Mouse (Mus musculus) ES-E14 (cell line): ENCODE measurements around the gene Map1lc3b. TPM values are rescaled to one million over a fixed set of nuclear protein-coding genes. Genes with fewer than 3 reads are reported as not detected.

Source experiments
- DNase-seq: peaks from one replicate; pipeline ENCODE4 v3.0.0-alpha.2; 2013; ENCODE audit warnings: low read depth, low spot score
- H3K27ac ChIP-seq: 2 replicates; pipeline ENCODE4 v1.5.1; 2012; ENCODE audit warnings: low read depth, mild to moderate bottlenecking, low read length, moderate library complexity, mixed read lengths; ENCODE audit not compliant: poor library complexity, insufficient read depth, severe bottlenecking
- H3K36me3 ChIP-seq: 2 replicates; pipeline ENCODE4 v1.6.1; 2012; ENCODE audit warnings: mild to moderate bottlenecking, low read length, moderate library complexity, mixed read lengths; ENCODE audit not compliant: control insufficient read depth, poor library complexity, insufficient read depth, severe bottlenecking
- H3K4me1 ChIP-seq, 2 experiments: fragments of 150-350 bp in 1 of 2; sonication (generic) in 1 of 2; 2 replicates each; pipeline ENCODE4 v1.6.1; 2012; ENCODE audit warnings: low read length in 2 of 2, mild to moderate bottlenecking in 1 of 2, mixed read lengths in 1 of 2; ENCODE audit not compliant: control insufficient read depth in 2 of 2, insufficient read depth in 2 of 2, poor library complexity in 1 of 2
- H3K4me3 ChIP-seq, 2 experiments: fragments of 150-350 bp in 1 of 2; sonication (generic) in 1 of 2; 2 replicates each; pipeline ENCODE4 v1.5.1; 2012; ENCODE audit warnings: low read length in 2 of 2, low read depth in 1 of 2, mild to moderate bottlenecking in 1 of 2, mixed read lengths in 1 of 2; ENCODE audit not compliant: insufficient read depth in 1 of 2, poor library complexity in 1 of 2, severe bottlenecking in 1 of 2
- H3K9ac ChIP-seq: 2 replicates; pipeline ENCODE4 v1.6.1; 2012; ENCODE audit warnings: low read depth, mild to moderate bottlenecking, low read length, mixed read lengths; ENCODE audit not compliant: poor library complexity, insufficient read depth, severe bottlenecking
- H3K9me3 ChIP-seq: fragments of 150-350 bp; sonication (generic); 2 replicates; pipeline ENCODE4 v1.6.1; 2012; ENCODE audit warnings: low read depth, mild to moderate bottlenecking, low read length; ENCODE audit not compliant: control insufficient read depth, insufficient read depth
- CHD2 ChIP-seq: IDR thresholded peaks from 2 replicates; pipeline ENCODE4 v1.6.1; 2014; ENCODE audit warnings: mild to moderate bottlenecking, low read depth, low read length, inconsistent platforms
- HCFC1 ChIP-seq: IDR thresholded peaks from 2 replicates; pipeline ENCODE4 v1.6.1; 2012; ENCODE audit warnings: low read length, inconsistent platforms, borderline replicate concordance; ENCODE audit not compliant: insufficient read depth
- MAFK ChIP-seq: IDR thresholded peaks from 2 replicates; pipeline ENCODE4 v1.6.1; 2014; ENCODE audit warnings: mild to moderate bottlenecking, low read depth, low read length, inconsistent platforms; ENCODE audit not compliant: insufficient read depth
- ZC3H11A ChIP-seq: IDR thresholded peaks from 2 replicates; pipeline ENCODE4 v1.6.1; 2012; ENCODE audit warnings: low read depth, mild to moderate bottlenecking, inconsistent platforms, low read length, borderline replicate concordance
- ZNF384 ChIP-seq: IDR thresholded peaks from 2 replicates; pipeline ENCODE4 v1.6.1; 2012; ENCODE audit warnings: low read depth, low read length, inconsistent platforms
- in situ Hi-C, 2 experiments: fragments of 600-800 bp; cut with MboI; formaldehyde crosslinking; loops; one replicate each; pipeline ENCODE4 v1.15.1; 2025; ENCODE audit warnings: low sequenced_read_pairs in 2 of 2, inconsistent platforms in 1 of 2; ENCODE audit not compliant: unreplicated experiment in 2 of 2
- total RNA-seq: library from RNA; depleted of rRNA; stranded (reverse); fragments of 300-350 nt; gene quantifications from 2 replicates; pipeline ENCODE4 v1.2.3, GENCODE M21; 2012

Map1lc3b gene
- total RNA-seq, 1 experiment = 92.4 TPM

DNA sequence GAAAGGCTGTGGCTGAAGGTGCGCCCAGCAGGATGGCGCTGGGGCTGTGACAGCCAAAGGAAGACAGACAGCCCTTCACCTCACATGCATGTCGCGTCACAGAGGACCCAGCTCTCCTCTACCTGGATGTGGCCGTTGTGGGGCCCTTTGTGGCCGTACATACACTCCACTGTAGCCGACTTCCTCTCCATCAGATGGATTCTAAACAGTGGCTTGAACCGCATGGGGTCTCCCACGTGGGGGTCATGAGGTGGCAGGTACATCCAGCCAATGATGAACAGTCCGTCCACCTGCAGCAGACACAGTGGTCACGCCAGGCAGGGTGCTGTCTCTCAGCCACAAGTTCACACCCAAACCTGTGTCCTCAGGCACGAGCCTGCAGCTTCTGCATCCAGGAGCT, 30.4 kb upstream of the Map1lc3b start:
- DNase-seq = no peak
- TF ChIP-seq MAFK = no peak
- TF ChIP-seq HCFC1 = no peak
- no peak for TF ChIP-seq ZNF384
- TF ChIP-seq ZC3H11A = no peak
- TF ChIP-seq CHD2 = no peak
- in situ Hi-C loops = no loop called here
- Histone ChIP-seq H3K4me3 (no peak overlapping the region), H3K36me3 (peaks cover 18% of the 10 kb centered on the region), H3K9me3 (no peaks in the 10 kb centered on the region), H3K9ac (no peak overlapping the region), H3K27ac (no peak overlapping the region), H3K4me1 (peaks cover 0 to 9% of the 10 kb centered on the region in 2 experiments; a peak in 1 of 4 replicates)

DNA sequence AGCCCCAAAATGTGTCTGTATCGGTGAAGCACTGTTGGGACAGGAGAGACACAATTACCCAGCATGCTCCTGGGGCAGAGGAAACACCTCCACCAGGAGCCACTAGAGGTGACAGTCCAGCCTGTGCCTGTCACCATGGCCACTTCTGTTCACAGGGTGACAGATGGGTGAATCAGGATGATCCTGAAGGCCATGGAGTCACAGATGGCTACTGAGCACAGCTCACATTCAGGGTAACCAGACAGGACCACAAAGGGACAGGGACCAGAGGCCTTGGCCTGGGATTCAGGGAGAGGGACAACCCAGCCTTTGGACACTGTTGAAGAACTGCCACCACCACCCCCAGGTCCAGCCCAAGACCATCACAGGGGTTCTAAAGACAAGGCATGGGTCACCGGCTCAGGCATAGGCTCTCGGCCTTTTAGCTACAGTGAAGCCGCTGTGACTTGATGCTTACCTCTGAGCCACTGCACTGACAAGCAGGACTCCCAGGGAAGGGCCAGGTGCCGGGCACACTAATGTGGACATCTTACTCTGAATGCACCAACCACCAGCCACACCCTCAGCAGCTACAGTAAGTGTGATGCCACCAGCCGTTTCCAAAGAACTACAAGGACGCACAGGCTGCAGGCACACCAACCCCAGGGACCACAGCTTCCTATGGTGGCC, 29.6 kb upstream of the Map1lc3b start:
- DNase-seq = no peak
- TF ChIP-seq ZNF384 = no peak
- no peak for TF ChIP-seq ZC3H11A
- TF ChIP-seq CHD2 = no peak
- peaks cover 13% of the 10 kb centered on the region; the same call in 1 of the 2 replicates for H3K36me3 ChIP-seq

GRCm38 (mm10) chr8:121561636-121562345, 28.4 kb upstream of the Map1lc3b start:
- no peak overlapping the region for H3K9ac ChIP-seq
- H3K27ac ChIP-seq = no peak overlapping the region
- H3K4me1 ChIP-seq = peaks cover 0 to 5% of the 10 kb centered on the region in 2 experiments; a peak in 1 of 4 replicates
- H3K4me3 ChIP-seq = no peak overlapping the region
- H3K36me3 ChIP-seq = peaks cover 10% of the 10 kb centered on the region; the same call in 1 of the 2 replicates
- H3K9me3 ChIP-seq = no peaks in the 10 kb centered on the region
- no peak for TF ChIP-seq ZNF384
- no peak for TF ChIP-seq HCFC1
- no peak for TF ChIP-seq MAFK
- DNase-seq = no peak
- in situ Hi-C loops = no loop called here

More for the DNA sequence above, 29.6 kb upstream of the Map1lc3b start:
- Histone ChIP-seq H3K9ac (no peak overlapping the region), H3K27ac (no peak overlapping the region), H3K4me1 (peaks cover 0 to 9% of the 10 kb centered on the region in 2 experiments; a peak in 1 of 4 replicates), H3K9me3 (no peaks in the 10 kb centered on the region), H3K4me3 (no peak overlapping the region)
- in situ Hi-C loops = no loop called here

GRCm38 (mm10) chr8:121562941-121563351, 27.2 kb upstream of the Map1lc3b start:
- Histone ChIP-seq H3K27ac (no peak overlapping the region), H3K9me3 (no peaks in the 10 kb centered on the region), H3K36me3 (peaks cover 10% of the 10 kb centered on the region; the same call in 1 of the 2 replicates), H3K4me1 (peaks cover 0 to 7% of the 10 kb centered on the region in 2 experiments; a peak in 1 of 4 replicates), H3K4me3 (no peak overlapping the region), H3K9ac (no peak overlapping the region)
- TF ChIP-seq HCFC1 (no peak), ZNF384 (no peak), ZC3H11A (no peak), CHD2 (no peak), MAFK (no peak)
- DNase-seq = no peak
- in situ Hi-C loops = no loop called here
